Mouse (Mus musculus) C2C12 (cell line): ENCODE measurements around the gene Fam50b. TPM values are rescaled to one million over a fixed set of nuclear protein-coding genes. Genes with fewer than 3 reads are reported as not detected.

Source experiments
- H3K27me3 ChIP-seq: one replicate; pipeline ENCODE4 v1.6.1; 2011; ENCODE audit not compliant: control insufficient read depth, insufficient read depth, insufficient read length
- H3K36me3 ChIP-seq: one replicate; pipeline ENCODE4 v1.6.1; 2011; ENCODE audit not compliant: control insufficient read depth, insufficient read depth
- H3K4me3 ChIP-seq: one replicate; pipeline ENCODE4 v1.5.1; 2011; ENCODE audit warnings: mild to moderate bottlenecking, control low read depth; ENCODE audit not compliant: poor library complexity, insufficient read depth, severe bottlenecking
- H3K79me2 ChIP-seq: one replicate; pipeline ENCODE4 v1.6.1; 2011; ENCODE audit not compliant: control insufficient read depth, insufficient read depth
- H3K79me3 ChIP-seq: one replicate; pipeline ENCODE4 v1.6.1; 2011; ENCODE audit warnings: low read depth, control low read depth
- H3ac ChIP-seq: one replicate; pipeline ENCODE3; 2011; ENCODE audit warnings: low read depth; ENCODE audit not compliant: control insufficient read depth, insufficient read length
- CEBPB ChIP-seq: IDR thresholded peaks from one replicate; pipeline ENCODE4 v1.6.1; 2011; ENCODE audit warnings: low read depth, mild to moderate bottlenecking, control low read depth, moderate library complexity
- CTCF ChIP-seq: IDR thresholded peaks from one replicate; pipeline ENCODE4 v1.5.1; 2011; ENCODE audit not compliant: control insufficient read depth, insufficient read depth, insufficient read length
- FOSL1 ChIP-seq: IDR thresholded peaks from one replicate; pipeline ENCODE4 v1.8.0; 2011; ENCODE audit warnings: mild to moderate bottlenecking, low read length; ENCODE audit not compliant: poor library complexity, insufficient read depth, severe bottlenecking
- MAX ChIP-seq: IDR thresholded peaks from one replicate; pipeline ENCODE4 v1.6.1; 2011; ENCODE audit warnings: mild to moderate bottlenecking, control low read depth
- MYOD1 ChIP-seq: IDR thresholded peaks from one replicate; pipeline ENCODE4 v1.6.1; 2011; ENCODE audit warnings: low read depth; ENCODE audit not compliant: control insufficient read depth, insufficient read length
- MYOG ChIP-seq: IDR thresholded peaks from one replicate; pipeline ENCODE4 v1.6.1; 2011; ENCODE audit not compliant: control insufficient read depth, insufficient read length; ENCODE audit errors: extremely low read depth
- USF1 ChIP-seq: IDR thresholded peaks from one replicate; pipeline ENCODE4 v1.6.1; 2011; ENCODE audit warnings: low read depth, mild to moderate bottlenecking, control low read depth, moderate library complexity
- polyA plus RNA-seq: library from polyadenylated mRNA; unstranded; fragments of >200 nt; fragmentation: generic; extraction: Trizol; gene quantifications from one replicate; pipeline ENCODE4 v1.2.1, GENCODE M21; 2012; ENCODE audit warnings: missing spikeins

Gene Fam50b
- polyA plus RNA-seq, 1 experiment = not detected

GRCm38 (mm10) chr13:34700091-34700490 lies 34.6 kb upstream of the Fam50b start:
- Histone ChIP-seq H3K27me3 (no peaks in the 10 kb centered on the region), H3ac (no peak overlapping the region), H3K4me3 (no peak overlapping the region), H3K36me3 (no peaks in the 10 kb centered on the region), H3K79me2 (no peaks in the 10 kb centered on the region), H3K79me3 (no peaks in the 10 kb centered on the region)
- TF ChIP-seq MYOD1 = no peak
- TF ChIP-seq MYOG = no peak
- no peak for TF ChIP-seq MAX
- TF ChIP-seq CEBPB = no peak
- TF ChIP-seq CTCF = no peak
- TF ChIP-seq USF1 = no peak

GRCm38 (mm10) chr13:34700630-34701029 lies 34.0 kb upstream of the Fam50b start:
- Histone ChIP-seq H3ac (no peak overlapping the region), H3K4me3 (no peak overlapping the region), H3K79me2 (no peaks in the 10 kb centered on the region), H3K36me3 (no peaks in the 10 kb centered on the region), H3K79me3 (no peaks in the 10 kb centered on the region), H3K27me3 (no peaks in the 10 kb centered on the region)
- TF ChIP-seq MYOG = no peak
- no peak for TF ChIP-seq MAX
- TF ChIP-seq USF1 = no peak
- TF ChIP-seq FOSL1 = no peak
- no peak for TF ChIP-seq MYOD1
- TF ChIP-seq CTCF = no peak
- no peak for TF ChIP-seq CEBPB

GRCm38 (mm10) chr13:34703301-34703700 lies 31.3 kb upstream of the Fam50b start:
- Histone ChIP-seq H3K79me3 (no peaks in the 10 kb centered on the region), H3K36me3 (no peaks in the 10 kb centered on the region), H3ac (no peak overlapping the region), H3K27me3 (no peaks in the 10 kb centered on the region), H3K4me3 (no peak overlapping the region), H3K79me2 (no peaks in the 10 kb centered on the region)
- TF ChIP-seq MYOG (no peak), FOSL1 (no peak), MYOD1 (no peak), MAX (no peak), CTCF (no peak)

- Histone ChIP-seq H3K79me2 (no peaks in the 10 kb centered on the region), H3K36me3 (no peaks in the 10 kb centered on the region), H3K4me3 (no peak overlapping the region), H3K27me3 (no peaks in the 10 kb centered on the region), H3ac (no peak overlapping the region), H3K79me3 (no peaks in the 10 kb centered on the region)
- TF ChIP-seq USF1 (no peak), FOSL1 (no peak), MYOD1 (no peak), CEBPB (no peak), MAX (no peak), MYOG (no peak), CTCF (no peak)
These were observed 30.9 kb upstream of the Fam50b start for GRCm38 (mm10) chr13:34703795-34704194.

GRCm38 (mm10) chr13:34704835-34705234 lies 29.8 kb upstream of the Fam50b start:
- Histone ChIP-seq H3ac (no peak overlapping the region), H3K27me3 (no peaks in the 10 kb centered on the region), H3K4me3 (no peak overlapping the region), H3K79me2 (no peaks in the 10 kb centered on the region), H3K79me3 (no peaks in the 10 kb centered on the region), H3K36me3 (no peaks in the 10 kb centered on the region)
- TF ChIP-seq FOSL1 (no peak), CTCF (no peak), MYOD1 (no peak), MYOG (no peak), CEBPB (no peak), USF1 (no peak), MAX (no peak)

- Histone ChIP-seq H3K4me3 (no peak overlapping the region), H3K27me3 (no peaks in the 10 kb centered on the region), H3K79me2 (no peaks in the 10 kb centered on the region), H3ac (no peak overlapping the region), H3K36me3 (no peaks in the 10 kb centered on the region), H3K79me3 (no peaks in the 10 kb centered on the region)
- TF ChIP-seq CTCF = no peak
- TF ChIP-seq CEBPB = peak; percentile 75
These were observed 25.7 kb upstream of the Fam50b start for GRCm38 (mm10) chr13:34708955-34709354.
